Mouse (Mus musculus) neural tube, embryonic 13.5 days (tissue): ENCODE results near the gene Cand2. TPM values are rescaled to one million over a fixed set of nuclear protein-coding genes. Genes with fewer than 3 reads are reported as not detected.
A peak's percentile ranks its signal among the peaks of the same experiment; 100 is the strongest.

Experiments used
- ATAC-seq: fragments of 200-750 bp; cut with Nextera tagmentation; 2 replicates; pipeline ENCODE4 v1.8.0; 2017; ENCODE audit warnings: low read depth, mild to moderate bottlenecking, moderate TSS enrichment, moderate library complexity
- H3K27ac ChIP-seq: fragments of 300-500 bp; sonication (generic); replicated peaks from 2 replicates; pipeline ENCODE4 v1.5.1; 2015; ENCODE audit warnings: moderate library complexity, mild to moderate bottlenecking, inconsistent platforms
- H3K27me3 ChIP-seq: fragments of 300-500 bp; sonication (generic); 2 replicates; pipeline ENCODE4 v1.6.1; 2015; ENCODE audit warnings: mild to moderate bottlenecking, inconsistent platforms
- H3K36me3 ChIP-seq: fragments of 300-500 bp; sonication (generic); 2 replicates; pipeline ENCODE4 v1.6.1; 2015; ENCODE audit warnings: mild to moderate bottlenecking, inconsistent platforms
- H3K4me1 ChIP-seq: fragments of 300-500 bp; sonication (generic); replicated peaks from 2 replicates; pipeline ENCODE4 v1.6.1; 2015; ENCODE audit warnings: inconsistent platforms
- H3K4me2 ChIP-seq: fragments of 300-500 bp; sonication (generic); 2 replicates; pipeline ENCODE4 v1.6.1; 2015; ENCODE audit warnings: inconsistent platforms, mild to moderate bottlenecking, moderate library complexity
- H3K4me3 ChIP-seq: fragments of 300-500 bp; sonication (generic); 2 replicates; pipeline ENCODE4 v1.5.1; 2015; ENCODE audit warnings: mild to moderate bottlenecking, inconsistent platforms
- H3K9ac ChIP-seq: fragments of 300-500 bp; sonication (generic); 2 replicates; pipeline ENCODE4 v1.6.1; 2015; ENCODE audit warnings: moderate library complexity, mild to moderate bottlenecking, inconsistent platforms
- H3K9me3 ChIP-seq: fragments of 300-500 bp; sonication (generic); 2 replicates; pipeline ENCODE4 v1.6.1; 2016; ENCODE audit warnings: inconsistent platforms
- WGBS: fragments of 180-500 bp; shearing (Covaris S2); methylation state at CpG from one replicate; pipeline ENCODE4 v1.1.7; 2015; 5-methylcytosine and 5-hydroxymethylcytosine counted together
- polyA plus RNA-seq: library from polyadenylated mRNA; unstranded; fragments of >200 nt; fragmentation: Nextera tagmentation; extraction: Ambion mirVana; gene quantifications from 2 replicates; pipeline ENCODE4 v1.2.1, GENCODE M21; 2015

The Cand2 gene
- polyA plus RNA-seq, 1 experiment from 2014 or later = 13.2 TPM

- no peaks in the 10 kb centered on the region for H3K27me3 ChIP-seq
- WGBS = 80% methylated on average over 9 of the region's 9 CpGs
- H3K9ac ChIP-seq = peak overlapping the region; percentile 92
- ATAC-seq = no peak
- no peak overlapping the region for H3K27ac ChIP-seq
- peaks cover 20% of the 10 kb centered on the region for H3K36me3 ChIP-seq
- peak overlapping the region; percentile 89 for H3K4me2 ChIP-seq
- H3K4me3 ChIP-seq = peak overlapping the region; percentile 85
- no peaks in the 10 kb centered on the region for H3K9me3 ChIP-seq
- H3K4me1 ChIP-seq = peaks cover 40% of the 10 kb centered on the region
These were observed 2.0 kb downstream of the Cand2 start for GRCm38 (mm10) chr6:115776363-115776762.

- Histone ChIP-seq H3K27me3 (no peaks in the 10 kb centered on the region), H3K36me3 (peaks cover 84% of the 10 kb centered on the region), H3K4me2 (no peak overlapping the region), H3K9ac (no peak overlapping the region), H3K9me3 (no peaks in the 10 kb centered on the region), H3K4me1 (0 out of 2 replicates have a peak, but pooled peaks cover 4% of the 10 kb centered on the region), H3K27ac (no peak overlapping the region), H3K4me3 (no peak overlapping the region)
- 94% methylated on average over 3 of the region's 3 CpGs for WGBS
- no peak for ATAC-seq
These were observed 8.4 kb downstream of the Cand2 start for GRCm38 (mm10) chr6:115782781-115783180.

GRCm38 (mm10) chr6:115791016-115791415 lies 16.7 kb downstream of the Cand2 start:
- no peak for ATAC-seq
- no peak overlapping the region for H3K27ac ChIP-seq
- peaks cover 99% of the 10 kb centered on the region for H3K36me3 ChIP-seq

GRCm38 (mm10) chr6:115791842-115792686 lies 17.7 kb downstream of the Cand2 start:
- Histone ChIP-seq H3K9ac (no peak overlapping the region), H3K4me1 (no peaks in the 10 kb centered on the region), H3K27ac (no peak overlapping the region), H3K27me3 (no peaks in the 10 kb centered on the region), H3K4me2 (no peak overlapping the region), H3K36me3 (peaks cover 99% of the 10 kb centered on the region), H3K9me3 (no peaks in the 10 kb centered on the region), H3K4me3 (no peak overlapping the region)
- 91% methylated on average over 34 of the region's 34 CpGs for WGBS
- ATAC-seq = no peak

More at GRCm38 (mm10) chr6:115791016-115791415, 16.7 kb downstream of the Cand2 start:
- Histone ChIP-seq H3K9me3 (no peaks in the 10 kb centered on the region), H3K4me3 (no peak overlapping the region), H3K9ac (no peak overlapping the region), H3K4me2 (no peak overlapping the region), H3K27me3 (no peaks in the 10 kb centered on the region), H3K4me1 (no peaks in the 10 kb centered on the region)
- 87% methylated on average over 10 of the region's 10 CpGs for WGBS

- H3K4me2 ChIP-seq = no peak overlapping the region
- no peaks in the 10 kb centered on the region for H3K27me3 ChIP-seq
- peaks cover 99% of the 10 kb centered on the region for H3K36me3 ChIP-seq
- no peaks in the 10 kb centered on the region for H3K9me3 ChIP-seq
- no peak overlapping the region for H3K4me3 ChIP-seq
- H3K27ac ChIP-seq = no peak overlapping the region
- WGBS = 93% methylated on average over 21 of the region's 21 CpGs
- no peak overlapping the region for H3K9ac ChIP-seq
- no peak for ATAC-seq
- no peaks in the 10 kb centered on the region for H3K4me1 ChIP-seq
These were observed 18.4 kb downstream of the Cand2 start for GRCm38 (mm10) chr6:115792691-115793215.

GRCm38 (mm10) chr6:115801811-115802210 lies 27.5 kb downstream of the Cand2 start:
- no peak for ATAC-seq
- H3K9me3 ChIP-seq = no peaks in the 10 kb centered on the region
- no peak overlapping the region for H3K9ac ChIP-seq
- H3K4me3 ChIP-seq = no peak overlapping the region
- H3K36me3 ChIP-seq = peaks cover 98% of the 10 kb centered on the region
- H3K27me3 ChIP-seq = no peaks in the 10 kb centered on the region
- no peak overlapping the region for H3K27ac ChIP-seq
- 94% methylated on average over 3 of the region's 3 CpGs for WGBS
- no peak overlapping the region for H3K4me2 ChIP-seq
- H3K4me1 ChIP-seq = peaks cover 15% of the 10 kb centered on the region

GRCm38 (mm10) chr6:115803541-115804382 lies 29.4 kb downstream of the Cand2 start:
- Histone ChIP-seq H3K36me3 (peaks cover 85% of the 10 kb centered on the region), H3K9me3 (no peaks in the 10 kb centered on the region), H3K4me2 (no peak overlapping the region), H3K9ac (no peak overlapping the region), H3K4me3 (no peak overlapping the region), H3K27ac (no peak overlapping the region), H3K27me3 (no peaks in the 10 kb centered on the region), H3K4me1 (peaks cover 25% of the 10 kb centered on the region)
- no peak for ATAC-seq
- WGBS = 47% methylated on average over 16 of the region's 16 CpGs

GRCm38 (mm10) chr6:115804432-115805192 lies 30.3 kb downstream of the Cand2 start:
- peaks cover 76% of the 10 kb centered on the region for H3K36me3 ChIP-seq
- no peak for ATAC-seq
- no peak overlapping the region for H3K4me3 ChIP-seq
- no peaks in the 10 kb centered on the region for H3K27me3 ChIP-seq
- no peak overlapping the region for H3K27ac ChIP-seq
- no peaks in the 10 kb centered on the region for H3K9me3 ChIP-seq
- H3K4me1 ChIP-seq = peaks cover 25% of the 10 kb centered on the region
- WGBS = 61% methylated on average over 10 of the region's 10 CpGs
- no peak overlapping the region for H3K4me2 ChIP-seq
- no peak overlapping the region for H3K9ac ChIP-seq

GRCm38 (mm10) chr6:115807464-115808195 lies 33.3 kb downstream of the Cand2 start:
- no peak for ATAC-seq
- 3% methylated on average over 15 of the region's 15 CpGs for WGBS
- peak overlapping the region; percentile 88 for H3K4me2 ChIP-seq
- H3K9ac ChIP-seq = peak overlapping the region; percentile 99
- H3K4me1 ChIP-seq = peaks cover 25% of the 10 kb centered on the region
- H3K9me3 ChIP-seq = no peaks in the 10 kb centered on the region
- no peaks in the 10 kb centered on the region for H3K27me3 ChIP-seq
- peak overlapping the region; percentile 100 for H3K4me3 ChIP-seq
- H3K36me3 ChIP-seq = peaks cover 47% of the 10 kb centered on the region
- peak overlapping the region; percentile 96 for H3K27ac ChIP-seq

GRCm38 (mm10) chr6:115808196-115808487 lies 33.8 kb downstream of the Cand2 start:
- under 1% methylated on average over 22 of the region's 22 CpGs for WGBS
- peak; percentile 16; the same call in 1 of the 2 replicates for ATAC-seq

More at GRCm38 (mm10) chr6:115808196-115808487, 33.8 kb downstream of the Cand2 start:
- peaks cover 25% of the 10 kb centered on the region for H3K4me1 ChIP-seq
- peak overlapping the region; percentile 99 for H3K9ac ChIP-seq
- H3K4me3 ChIP-seq = peak overlapping the region; percentile 100
- no peaks in the 10 kb centered on the region for H3K9me3 ChIP-seq
- no peaks in the 10 kb centered on the region for H3K27me3 ChIP-seq
- peaks cover 42% of the 10 kb centered on the region for H3K36me3 ChIP-seq
- peak overlapping the region; percentile 96 for H3K27ac ChIP-seq
- H3K4me2 ChIP-seq = peak overlapping the region; percentile 88
